Mouse (Mus musculus): ENCODE data around the gene Hist1h1a. TPM values are rescaled to one million over a fixed set of nuclear protein-coding genes. Genes with fewer than 3 reads are reported as not detected.
"Not testable (repeated sequence)": the region's sequence is repeated elsewhere in the genome, so short reads cannot be mapped to it uniquely, and the experiment has no call there.

Gene Hist1h1a
- polyA plus RNA-seq, 1 experiment from 2014 or later: 0.99 TPM

DNA sequence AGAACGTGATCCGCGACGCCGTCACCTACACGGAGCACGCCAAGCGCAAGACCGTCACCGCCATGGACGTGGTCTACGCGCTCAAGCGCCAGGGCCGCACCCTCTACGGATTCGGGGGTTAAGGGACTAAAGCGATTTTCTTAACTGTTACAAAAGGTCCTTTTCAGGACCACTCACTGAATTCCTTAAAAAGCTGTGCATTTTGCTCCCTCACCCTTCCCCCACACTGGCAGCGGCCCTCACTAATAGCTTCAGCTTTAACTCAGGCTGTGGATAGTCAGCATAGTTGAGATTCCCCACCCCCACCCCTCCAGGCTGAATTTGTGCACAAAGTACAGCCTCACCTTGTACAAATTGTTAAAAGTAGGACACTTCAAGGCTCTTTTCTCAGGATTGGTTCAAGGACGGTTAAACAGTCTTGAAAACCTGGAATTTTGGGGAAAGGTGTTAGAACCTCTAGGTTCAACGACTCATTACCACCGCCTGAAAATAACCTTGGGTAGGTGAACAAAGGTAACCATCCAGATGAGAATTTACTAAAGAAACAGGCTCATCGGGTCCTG lies 6.2 kb upstream of the Hist1h1a start:
- Histone ChIP-seq H3K27ac (ENCODE audit: low read length) (peak overlapping the region; percentile 92), H3K9ac (ENCODE audit: low read depth, low read length) (peak overlapping the region; percentile 68), H3K4me3 (ENCODE audit: low read length) (peak overlapping the region; percentile 46), H3K9me3 (ENCODE audit: control insufficient read depth, low read length) (no peaks in the 10 kb centered on the region), H3K27me3 (replicated peaks; ENCODE audit: control insufficient read depth, insufficient read depth, low read length) (no peaks in the 10 kb centered on the region), H3K4me2 (ENCODE audit: low read depth, low read length) (peak overlapping the region; percentile 67), H3K4me1 (ENCODE audit: control insufficient read depth, insufficient read depth, low read length) (0 out of 2 replicates have a peak, but pooled peaks cover 12% of the 10 kb centered on the region), H3K36me3 (ENCODE audit: control insufficient read depth, insufficient read depth, low read length) (no peaks in the 10 kb centered on the region)
- WGBS: under 1% methylated on average over 18 of the region's 23 CpGs
- ATAC-seq: peak; percentile 6; the same call in 1 of the 2 replicates

- Histone ChIP-seq H3K27ac (ENCODE audit: low read length) (no peak overlapping the region), H3K4me3 (ENCODE audit: low read length) (no peak overlapping the region), H3K36me3 (ENCODE audit: control insufficient read depth, insufficient read depth, low read length) (no peaks in the 10 kb centered on the region), H3K27me3 (replicated peaks; ENCODE audit: control insufficient read depth, insufficient read depth, low read length) (no peaks in the 10 kb centered on the region), H3K4me1 (ENCODE audit: control insufficient read depth, insufficient read depth, low read length) (0 out of 2 replicates have a peak, but pooled peaks cover 12% of the 10 kb centered on the region), H3K4me2 (ENCODE audit: low read depth, low read length) (no peak overlapping the region), H3K9me3 (ENCODE audit: control insufficient read depth, low read length) (no peaks in the 10 kb centered on the region), H3K9ac (ENCODE audit: low read depth, low read length) (no peak overlapping the region)
- WGBS: 44% methylated on average over 3 of the region's 3 CpGs
- ATAC-seq: no peak
Observed at GRCm38 (mm10) chr13:23757921-23758320, 5.5 kb upstream of the Hist1h1a start.

DNA sequence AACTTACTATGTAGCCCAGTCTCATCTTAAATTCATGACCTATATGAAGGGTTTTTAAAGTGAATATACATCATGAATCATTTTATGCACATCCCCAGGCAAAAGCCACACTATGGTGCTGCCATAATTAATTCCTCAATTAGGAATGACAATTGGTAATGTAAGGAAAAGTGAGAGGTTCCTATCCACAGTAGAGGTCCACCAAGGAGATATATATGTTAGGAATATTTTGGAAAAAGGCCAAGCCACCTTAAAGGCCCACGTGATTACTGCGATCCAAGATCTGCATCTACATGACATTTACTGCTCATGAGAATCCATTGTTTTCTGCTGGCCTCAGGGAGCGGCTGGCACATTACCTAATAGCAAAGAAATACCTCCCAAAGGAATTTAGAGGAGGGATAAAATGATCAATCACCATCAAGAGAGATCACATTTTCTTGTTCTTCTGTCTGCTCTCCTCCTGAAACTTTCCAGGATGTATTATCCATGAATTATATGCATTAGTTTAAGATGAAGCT lies 4.2 kb upstream of the Hist1h1a start:
- Histone ChIP-seq H3K27ac (ENCODE audit: low read length) (no peak overlapping the region), H3K4me2 (ENCODE audit: low read depth, low read length) (no peak overlapping the region), H3K4me1 (ENCODE audit: control insufficient read depth, insufficient read depth, low read length) (peaks cover 21% of the 10 kb centered on the region), H3K9me3 (ENCODE audit: control insufficient read depth, low read length) (no peaks in the 10 kb centered on the region), H3K9ac (ENCODE audit: low read depth, low read length) (no peak overlapping the region), H3K27me3 (replicated peaks; ENCODE audit: control insufficient read depth, insufficient read depth, low read length) (no peaks in the 10 kb centered on the region), H3K36me3 (ENCODE audit: control insufficient read depth, insufficient read depth, low read length) (no peaks in the 10 kb centered on the region), H3K4me3 (ENCODE audit: low read length) (no peak overlapping the region)
- WGBS: 82% methylated on average over 3 of the region's 3 CpGs
- ATAC-seq: no peak

DNA sequence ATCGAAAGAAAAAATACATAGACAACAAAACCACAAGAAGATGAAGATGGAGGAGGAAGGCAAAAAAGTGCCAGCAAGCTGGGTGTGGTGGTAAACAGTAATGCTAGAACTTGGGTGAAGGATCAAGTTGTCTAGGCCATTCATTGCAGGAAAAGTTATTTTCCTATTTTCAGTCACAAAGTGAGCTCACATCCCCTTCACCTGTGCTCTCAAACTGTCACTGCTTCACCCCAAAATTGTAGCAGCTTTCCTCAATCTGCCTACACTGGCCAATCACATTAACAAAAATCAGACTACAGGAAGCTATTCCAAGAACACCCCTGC lies 3.6 kb upstream of the Hist1h1a start:
- Histone ChIP-seq H3K9me3 (ENCODE audit: control insufficient read depth, low read length) (no peaks in the 10 kb centered on the region), H3K4me2 (ENCODE audit: low read depth, low read length) (peak overlapping the region; percentile 65), H3K9ac (ENCODE audit: low read depth, low read length) (no peak overlapping the region; the same call in 1 of the 2 replicates), H3K27me3 (replicated peaks; ENCODE audit: control insufficient read depth, insufficient read depth, low read length) (no peaks in the 10 kb centered on the region), H3K4me1 (ENCODE audit: control insufficient read depth, insufficient read depth, low read length) (peaks cover 26% of the 10 kb centered on the region), H3K4me3 (ENCODE audit: low read length) (peak overlapping the region; percentile 50), H3K27ac (ENCODE audit: low read length) (peak overlapping the region; percentile 93), H3K36me3 (ENCODE audit: control insufficient read depth, insufficient read depth, low read length) (no peaks in the 10 kb centered on the region)
- ATAC-seq: no peak
- whole genome bisulfite sequencing: 75% methylated on average over 1 of the region's 1 CpGs

DNA sequence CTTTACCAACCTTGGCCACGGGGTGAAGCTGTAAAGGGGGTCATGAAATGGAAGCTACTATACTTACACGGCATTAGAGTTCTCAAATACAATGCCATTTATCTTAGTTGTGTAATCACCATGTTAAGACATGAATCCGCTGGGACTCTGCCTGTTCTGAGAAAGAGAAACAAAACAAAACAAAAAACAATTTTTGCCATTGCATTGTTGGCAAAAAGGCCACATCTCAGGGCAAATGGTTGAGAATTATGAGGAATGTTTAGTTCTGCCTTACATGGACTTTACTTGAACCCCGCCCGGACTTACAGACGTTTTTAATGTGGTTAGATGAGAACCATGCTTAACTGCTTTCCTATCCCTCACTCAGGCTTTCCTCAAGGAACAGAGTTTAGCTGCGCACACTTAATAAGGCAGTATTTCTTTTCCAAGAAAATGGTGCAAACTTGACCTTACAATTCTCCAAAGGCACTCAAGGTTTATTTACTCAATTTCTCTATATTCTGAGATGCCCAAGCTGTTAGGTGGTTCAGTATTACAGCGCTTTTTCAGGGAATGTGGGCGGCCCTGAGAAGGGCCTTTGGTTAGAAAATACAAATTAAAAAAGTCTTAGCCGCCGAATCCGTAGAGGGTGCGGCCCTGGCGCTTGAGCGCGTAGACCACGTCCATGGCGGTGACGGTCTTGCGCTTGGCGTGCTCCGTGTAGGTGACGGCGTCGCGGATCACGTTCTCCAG lies 3.1 kb upstream of the Hist1h1a start:
- Histone ChIP-seq H3K27ac (ENCODE audit: low read length) (peak overlapping the region; percentile 93), H3K9ac (ENCODE audit: low read depth, low read length) (peak overlapping the region; percentile 64), H3K4me3 (ENCODE audit: low read length) (peak overlapping the region; percentile 50), H3K9me3 (ENCODE audit: control insufficient read depth, low read length) (no peaks in the 10 kb centered on the region), H3K36me3 (ENCODE audit: control insufficient read depth, insufficient read depth, low read length) (no peaks in the 10 kb centered on the region), H3K4me2 (ENCODE audit: low read depth, low read length) (peak overlapping the region; percentile 65), H3K27me3 (replicated peaks; ENCODE audit: control insufficient read depth, insufficient read depth, low read length) (no peaks in the 10 kb centered on the region), H3K4me1 (ENCODE audit: control insufficient read depth, insufficient read depth, low read length) (peaks cover 26% of the 10 kb centered on the region)
- ATAC-seq: no peak; the same call in 1 of the 2 replicates
- WGBS: 1% methylated on average over 20 of the region's 27 CpGs

DNA sequence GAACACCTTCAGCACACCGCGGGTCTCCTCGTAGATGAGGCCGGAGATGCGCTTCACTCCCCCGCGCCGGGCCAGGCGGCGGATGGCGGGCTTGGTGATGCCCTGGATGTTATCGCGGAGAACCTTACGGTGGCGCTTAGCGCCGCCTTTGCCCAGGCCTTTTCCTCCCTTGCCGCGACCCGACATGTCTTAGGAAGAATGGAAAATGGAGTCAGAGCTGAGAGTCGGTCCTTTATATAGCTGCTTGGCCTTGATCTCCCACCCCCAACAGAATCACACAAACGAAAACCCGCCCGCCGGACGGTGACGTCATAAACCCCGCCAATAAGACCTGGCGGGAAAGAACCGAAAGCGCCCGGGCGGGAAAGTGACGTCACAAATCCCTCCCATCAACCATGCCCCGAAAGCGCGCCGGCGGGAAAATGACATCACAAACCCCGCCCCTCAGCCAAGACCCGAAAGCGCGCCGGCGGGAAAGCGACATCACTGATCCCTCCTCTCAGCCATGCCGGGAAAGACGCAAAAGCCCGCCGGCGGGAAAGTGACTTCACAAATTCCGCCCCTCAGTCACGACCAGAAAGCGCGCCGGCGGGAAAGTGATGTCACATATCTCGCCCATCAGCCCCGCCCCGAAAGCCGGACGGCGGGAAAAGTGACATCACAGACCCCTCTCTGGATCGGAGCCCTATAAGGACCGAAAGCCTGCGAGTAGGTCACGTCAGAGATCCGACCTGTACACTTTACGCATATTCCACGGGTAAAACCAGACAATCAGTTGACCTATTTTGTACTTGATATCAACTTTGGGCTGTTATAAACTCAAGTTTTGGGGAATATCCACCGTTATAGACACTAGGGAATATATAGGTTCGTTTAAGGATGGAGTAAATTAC lies 2.2 kb upstream of the Hist1h1a start, which contains the start of gene Hist1h4a:
Hist1h4a (minus strand) TSS at position 259 of the 893 bp plus-strand sequence.
- Histone ChIP-seq H3K27me3 (replicated peaks; ENCODE audit: control insufficient read depth, insufficient read depth, low read length) (no peaks in the 10 kb centered on the region), H3K4me1 (ENCODE audit: control insufficient read depth, insufficient read depth, low read length) (peaks cover 26% of the 10 kb centered on the region), H3K36me3 (ENCODE audit: control insufficient read depth, insufficient read depth, low read length) (no peaks in the 10 kb centered on the region), H3K27ac (ENCODE audit: low read length) (peak within 1 kb of the TSS; percentile 93), H3K9me3 (ENCODE audit: control insufficient read depth, low read length) (no peaks in the 10 kb centered on the region), H3K4me2 (ENCODE audit: low read depth, low read length) (peak within 1 kb of the TSS; percentile 89), H3K9ac (ENCODE audit: low read depth, low read length) (peak within 1 kb of the TSS; percentile 69), H3K4me3 (ENCODE audit: low read length) (peak within 1 kb of the TSS; percentile 50)
- ATAC-seq: peak; percentile 68
- WGBS: under 1% methylated on average over 64 of the region's 72 CpGs

GRCm38 (mm10) chr13:23761871-23762821 lies 1.3 kb upstream of the Hist1h1a start, which contains the start of gene Hist1h3a:
Gene Hist1h3a (minus strand): TSS chr13:23762386.
- H3K27me3 ChIP-seq (replicated peaks; ENCODE audit: control insufficient read depth, insufficient read depth, low read length); H3K36me3 ChIP-seq (ENCODE audit: control insufficient read depth, insufficient read depth, low read length); H3K9me3 ChIP-seq (ENCODE audit: control insufficient read depth, low read length): not testable (repeated sequence)
- ATAC-seq: peak; percentile 66
- H3K4me3 ChIP-seq (ENCODE audit: low read length): peak within 1 kb of the TSS; percentile 53
- peak within 1 kb of the TSS; percentile 69 for H3K9ac ChIP-seq (ENCODE audit: low read depth, low read length)
- under 1% methylated on average over 27 of the region's 52 CpGs for WGBS
- H3K4me2 ChIP-seq (ENCODE audit: low read depth, low read length): peak within 1 kb of the TSS; percentile 89
- H3K4me1 ChIP-seq (ENCODE audit: control insufficient read depth, insufficient read depth, low read length): peaks cover 26% of the 10 kb centered on the region
- peak within 1 kb of the TSS; percentile 97 for H3K27ac ChIP-seq (ENCODE audit: low read length)

DNA sequence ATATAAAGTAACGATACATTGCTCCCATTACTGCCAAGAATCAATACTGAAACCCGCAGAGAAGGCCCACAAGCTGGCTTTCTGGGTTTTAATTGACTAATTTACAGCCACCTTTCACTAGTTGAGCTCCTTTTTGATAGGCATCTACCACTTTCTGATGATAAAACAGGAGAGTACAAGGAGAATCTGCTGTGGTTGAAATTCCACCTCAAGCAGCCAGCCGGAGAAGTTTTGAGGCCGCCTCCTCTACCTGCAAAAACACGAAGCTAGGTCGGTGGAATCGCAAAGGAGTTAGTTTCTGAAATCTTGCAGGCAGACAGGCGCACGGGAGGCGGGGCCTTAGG lies 252 bp upstream of the Hist1h1a start:
- H3K9ac ChIP-seq (ENCODE audit: low read depth, low read length): peak overlapping the region; percentile 60
- H3K4me1 ChIP-seq (ENCODE audit: control insufficient read depth, insufficient read depth, low read length): peaks cover 22% of the 10 kb centered on the region
- 1% methylated on average over 10 of the region's 10 CpGs for whole genome bisulfite sequencing
- H3K27me3 ChIP-seq (replicated peaks; ENCODE audit: control insufficient read depth, insufficient read depth, low read length): no peaks in the 10 kb centered on the region
- H3K9me3 ChIP-seq (ENCODE audit: control insufficient read depth, low read length): no peaks in the 10 kb centered on the region
- H3K4me3 ChIP-seq (ENCODE audit: low read length): peak overlapping the region; percentile 53
- no peak for ATAC-seq
- peak overlapping the region; percentile 89 for H3K4me2 ChIP-seq (ENCODE audit: low read depth, low read length)
- H3K27ac ChIP-seq (ENCODE audit: low read length): peak overlapping the region; percentile 97
- no peaks in the 10 kb centered on the region for H3K36me3 ChIP-seq (ENCODE audit: control insufficient read depth, insufficient read depth, low read length)

All from intestine, embryonic 16.5 days (tissue).